Mouse (Mus musculus) CH12.LX (cell line): ENCODE data around the gene Ovgp1. TPM values are rescaled to one million over a fixed set of nuclear protein-coding genes. Genes with fewer than 3 reads are reported as not detected.

Source experiments
- DNase-seq: peaks from one replicate; pipeline ENCODE4 v3.0.0-alpha.2; 2013; ENCODE audit errors: extremely low read depth
- H3K27ac ChIP-seq: 2 replicates; pipeline ENCODE4 v1.5.1; 2012; ENCODE audit warnings: low read depth, mild to moderate bottlenecking, control low read depth, moderate library complexity; ENCODE audit not compliant: insufficient read depth
- H3K27me3 ChIP-seq: replicated peaks from 2 replicates; pipeline ENCODE3; 2012; ENCODE audit warnings: inconsistent platforms
- H3K36me3 ChIP-seq, 2 experiments: replicated peaks in 1 of 2; 2 replicates each; pipeline versions ENCODE3 to v1.6.1; 2012; ENCODE audit warnings: inconsistent platforms in 1 of 2, low read length in 1 of 2, mild to moderate bottlenecking in 1 of 2, mixed read lengths in 1 of 2, moderate library complexity in 1 of 2; ENCODE audit not compliant: control insufficient read depth in 1 of 2, insufficient read depth in 1 of 2
- H3K4me1 ChIP-seq, 2 experiments: 2 replicates each; pipeline ENCODE4 v1.6.1; 2012; ENCODE audit warnings: inconsistent platforms in 1 of 2, moderate library complexity in 1 of 2; ENCODE audit not compliant: insufficient read depth in 2 of 2, control insufficient read depth in 1 of 2
- H3K4me2 ChIP-seq: 2 replicates; pipeline ENCODE4 v1.6.1; 2012; ENCODE audit warnings: low read depth, mild to moderate bottlenecking, control low read depth; ENCODE audit not compliant: poor library complexity, insufficient read depth, severe bottlenecking
- H3K4me3 ChIP-seq, 3 experiments: fragments of 150-350 bp in 1 of 3; sonication (generic) in 1 of 3; replicated peaks in 1 of 3; 2 replicates each; pipeline versions ENCODE3 to v1.5.1; 2011 to 2012; ENCODE audit warnings: low read depth in 2 of 3, low read length in 2 of 3, mild to moderate bottlenecking in 2 of 3, moderate library complexity in 2 of 3, control low read depth in 1 of 3, improper control_type of control experiment in 1 of 3, inconsistent platforms in 1 of 3, mixed read lengths in 1 of 3; ENCODE audit not compliant: poor library complexity in 1 of 3
- H3K79me2 ChIP-seq: replicated peaks from 2 replicates; pipeline ENCODE4 v1.6.1; 2012; ENCODE audit warnings: mild to moderate bottlenecking, moderate library complexity; ENCODE audit not compliant: control insufficient read depth, poor library complexity, insufficient read depth, severe bottlenecking; ENCODE audit errors: extremely low read depth
- H3K9ac ChIP-seq: 2 replicates; pipeline ENCODE4 v1.6.1; 2012; ENCODE audit warnings: low read depth, mild to moderate bottlenecking, control low read depth, moderate library complexity; ENCODE audit not compliant: insufficient read depth
- H3K9me3 ChIP-seq: replicated peaks from 2 replicates; pipeline ENCODE3; 2012; ENCODE audit warnings: low read length, inconsistent platforms, mixed read lengths
- BHLHE40 ChIP-seq: IDR thresholded peaks from 2 replicates; pipeline ENCODE4 v1.6.1; 2011; ENCODE audit warnings: mild to moderate bottlenecking, low read depth, low read length, improper control_type of control experiment
- CHD1 ChIP-seq: IDR thresholded peaks from 2 replicates; pipeline ENCODE4 v1.6.1; 2012; ENCODE audit warnings: low read depth, low read length, improper control_type of control experiment, inconsistent platforms
- CHD2 ChIP-seq: IDR thresholded peaks from 2 replicates; pipeline ENCODE4 v1.6.1; 2011; ENCODE audit warnings: low read length, improper control_type of control experiment
- CTCF ChIP-seq, 2 experiments: IDR thresholded peaks in 1 of 2; conservative IDR thresholded peaks in 1 of 2; 2 replicates each; pipeline ENCODE4 v1.5.1; 2011 to 2012; ENCODE audit warnings: low read depth in 2 of 2, low read length in 2 of 2, improper control_type of control experiment in 1 of 2, inconsistent platforms in 1 of 2, mild to moderate bottlenecking in 1 of 2, moderate library complexity in 1 of 2
- E2F4 ChIP-seq: IDR thresholded peaks from 2 replicates; pipeline ENCODE4 v1.6.1; 2011; ENCODE audit warnings: low read depth, low read length, improper control_type of control experiment; ENCODE audit not compliant: insufficient replicate concordance
- ELF1 ChIP-seq: IDR thresholded peaks from 2 replicates; pipeline ENCODE4 v1.6.1; 2014; ENCODE audit warnings: low read depth, mild to moderate bottlenecking, inconsistent platforms, low read length, improper control_type of control experiment
- EP300 ChIP-seq: IDR thresholded peaks from 2 replicates; pipeline ENCODE4 v1.6.1; 2011; ENCODE audit warnings: low read length, improper control_type of control experiment
- ETS1 ChIP-seq: conservative IDR thresholded peaks from 2 replicates; pipeline ENCODE4 v1.6.1; 2012; ENCODE audit warnings: low read depth, mild to moderate bottlenecking, inconsistent platforms, low read length, improper control_type of control experiment, moderate library complexity
- HCFC1 ChIP-seq: IDR thresholded peaks from 2 replicates; pipeline ENCODE4 v1.6.1; 2012; ENCODE audit warnings: low read depth, mild to moderate bottlenecking, inconsistent platforms, low read length, improper control_type of control experiment
- IRF4 ChIP-seq: IDR thresholded peaks from 2 replicates; pipeline ENCODE4 v1.6.1; 2014; ENCODE audit warnings: low read depth, mild to moderate bottlenecking, inconsistent platforms, low read length, improper control_type of control experiment
- JUN ChIP-seq: IDR thresholded peaks from 2 replicates; pipeline ENCODE4 v1.6.1; 2011; ENCODE audit warnings: low read depth, mild to moderate bottlenecking, low read length, improper control_type of control experiment, moderate library complexity; ENCODE audit not compliant: insufficient read depth
- JUND ChIP-seq: conservative IDR thresholded peaks from 2 replicates; pipeline ENCODE4 v1.6.1; 2011; ENCODE audit warnings: low read depth, low read length, improper control_type of control experiment
- KAT2A ChIP-seq: IDR thresholded peaks from 2 replicates; pipeline ENCODE4 v1.6.1; 2012; ENCODE audit warnings: low read length, improper control_type of control experiment, inconsistent platforms; ENCODE audit not compliant: insufficient replicate concordance
- MAFK ChIP-seq: IDR thresholded peaks from 2 replicates; pipeline ENCODE4 v1.6.1; 2011; ENCODE audit warnings: low read length, improper control_type of control experiment; ENCODE audit not compliant: insufficient replicate concordance
- MAX ChIP-seq: IDR thresholded peaks from 2 replicates; pipeline ENCODE4 v1.6.1; 2011; ENCODE audit warnings: low read length, improper control_type of control experiment
- MAZ ChIP-seq: IDR thresholded peaks from 2 replicates; pipeline ENCODE4 v1.6.1; 2012; ENCODE audit warnings: low read depth, mild to moderate bottlenecking, inconsistent platforms, low read length, improper control_type of control experiment, moderate library complexity
- MEF2A ChIP-seq: IDR thresholded peaks from 2 replicates; pipeline ENCODE4 v1.6.1; 2014; ENCODE audit warnings: low read depth, mild to moderate bottlenecking, inconsistent platforms, low read length, improper control_type of control experiment, borderline replicate concordance
- MXI1 ChIP-seq: IDR thresholded peaks from 2 replicates; pipeline ENCODE4 v1.6.1; 2011; ENCODE audit warnings: mild to moderate bottlenecking, low read depth, low read length, improper control_type of control experiment
- MYC ChIP-seq: IDR thresholded peaks from 2 replicates; pipeline ENCODE4 v1.6.1; 2011; ENCODE audit warnings: low read depth, mild to moderate bottlenecking, improper control_type of control experiment, low read length
- NELFE ChIP-seq: IDR thresholded peaks from 2 replicates; pipeline ENCODE4 v1.6.1; 2011; ENCODE audit warnings: low read depth, low read length, improper control_type of control experiment
- NRF1 ChIP-seq: IDR thresholded peaks from 2 replicates; pipeline ENCODE4 v1.6.1; 2014; ENCODE audit warnings: low read depth, mild to moderate bottlenecking, inconsistent platforms, low read length, improper control_type of control experiment, moderate library complexity
- PAX5 ChIP-seq: IDR thresholded peaks from 2 replicates; pipeline ENCODE4 v1.6.1; 2012; ENCODE audit warnings: low read length, inconsistent platforms, mixed read lengths
- POLR2A ChIP-seq: IDR thresholded peaks from 2 replicates; pipeline ENCODE4 v1.6.1; 2011; ENCODE audit warnings: low read depth, mild to moderate bottlenecking, improper control_type of control experiment, low read length
- POLR2AphosphoS2 ChIP-seq: IDR thresholded peaks from 2 replicates; pipeline ENCODE4 v1.6.1; 2011; ENCODE audit warnings: low read depth, low read length, improper control_type of control experiment
- RAD21 ChIP-seq: IDR thresholded peaks from 2 replicates; pipeline ENCODE4 v1.6.1; 2011; ENCODE audit warnings: low read depth, mild to moderate bottlenecking, low read length, improper control_type of control experiment, moderate library complexity
- RCOR1 ChIP-seq: conservative IDR thresholded peaks from 2 replicates; pipeline ENCODE4 v1.6.1; 2012; ENCODE audit warnings: low read depth, mild to moderate bottlenecking, inconsistent platforms, low read length, improper control_type of control experiment
- SIN3A ChIP-seq: IDR thresholded peaks from 2 replicates; pipeline ENCODE4 v1.6.1; 2012; ENCODE audit warnings: low read length, improper control_type of control experiment, inconsistent platforms
- SMC3 ChIP-seq: IDR thresholded peaks from 2 replicates; pipeline ENCODE4 v1.6.1; 2011; ENCODE audit warnings: low read depth, low read length, improper control_type of control experiment
- TCF12 ChIP-seq: IDR thresholded peaks from 2 replicates; pipeline ENCODE4 v1.6.1; 2014; ENCODE audit warnings: low read depth, mild to moderate bottlenecking, inconsistent platforms, low read length, improper control_type of control experiment
- UBTF ChIP-seq: IDR thresholded peaks from 2 replicates; pipeline ENCODE4 v1.6.1; 2012; ENCODE audit warnings: low read depth, mild to moderate bottlenecking, inconsistent platforms, low read length, improper control_type of control experiment, moderate library complexity
- USF1 ChIP-seq: IDR thresholded peaks from 2 replicates; pipeline ENCODE4 v1.6.1; 2014; ENCODE audit warnings: low read depth, mild to moderate bottlenecking, inconsistent platforms, low read length, improper control_type of control experiment
- USF2 ChIP-seq: conservative IDR thresholded peaks from 2 replicates; pipeline ENCODE4 v1.6.1; 2011; ENCODE audit warnings: low read depth, low read length, improper control_type of control experiment
- ZC3H11A ChIP-seq: IDR thresholded peaks from 2 replicates; pipeline ENCODE4 v1.6.1; 2012; ENCODE audit warnings: low read depth, mild to moderate bottlenecking, inconsistent platforms, low read length, improper control_type of control experiment
- ZMIZ1 ChIP-seq: IDR thresholded peaks from 2 replicates; pipeline ENCODE4 v1.6.1; 2012; ENCODE audit warnings: low read depth, mild to moderate bottlenecking, inconsistent platforms, low read length, improper control_type of control experiment
- ZNF384 ChIP-seq: IDR thresholded peaks from 2 replicates; pipeline ENCODE4 v1.6.1; 2012; ENCODE audit warnings: low read depth, low read length, improper control_type of control experiment, inconsistent platforms
- dilution Hi-C: fragments of 300-500 bp; cut with MboI; formaldehyde crosslinking; loops from 2 replicates; pipeline ENCODE4 v1.14.3; 2020; ENCODE audit warnings: low sequenced_read_pairs; ENCODE audit not compliant: extremely low pct_unique_long_range_greater_than_20kb, extremely low pct_ligation_motif_present
- in situ Hi-C: fragments of 300-500 bp; cut with MboI; formaldehyde crosslinking; loops from 3 replicates; pipeline ENCODE4 v1.14.3; 2019; ENCODE audit warnings: low sequenced_read_pairs, low pct_ligation_motif_present, low pct_unique_long_range_greater_than_20kb, mixed read lengths
- polyA plus RNA-seq: library from polyadenylated mRNA; unstranded; fragments of >175 nt; gene quantifications from 2 replicates; pipeline ENCODE4 v1.2.1, GENCODE M21; 2012; ENCODE audit warnings: low read depth; ENCODE audit not compliant: insufficient read length
- total RNA-seq, 2 experiments: library from RNA; depleted of rRNA; stranded (reverse); fragments of 300-350 nt in 1 of 2; fragments of >200 nt in 1 of 2; gene quantifications; 2 replicates each; pipeline ENCODE4 v1.2.3; 2012 to 2014

Gene Ovgp1
- total and polyA plus RNA-seq, 3 experiments, result 1.6 to 5.6 (median 2.3) TPM

- dilution Hi-C loops (no loop called here), in situ Hi-C loops (no loop called here)
- DNase-seq, result peak; percentile 69
- Histone ChIP-seq H3K27ac (peak overlapping the region; percentile 54), H3K79me2 (no peaks in the 10 kb centered on the region; the same call in 1 of the 2 replicates), H3K4me1 (peaks cover 0 to 13% of the 10 kb centered on the region in 2 experiments; a peak in 2 of 4 replicates), H3K4me3 (peak overlapping the region; percentile 62 to 71 (median 64)), H3K27me3 (no peaks in the 10 kb centered on the region), H3K36me3 (no peaks in the 10 kb centered on the region), H3K4me2 (peak overlapping the region; percentile 53), H3K9me3 (no peaks in the 10 kb centered on the region), H3K9ac (no peak overlapping the region)
- TF ChIP-seq BHLHE40 (peak; percentile 48), E2F4 (no peak), ELF1 (peak; percentile 18; the same call in 1 of the 2 replicates), MEF2A (0 out of 2 replicates have a peak, but pooled peaks have one; percentile 34), EP300 (peak; percentile 83; the same call in 1 of the 2 replicates), MAZ (0 out of 2 replicates have a peak, but pooled peaks have one; percentile 50), SIN3A (0 out of 2 replicates have a peak, but pooled peaks have one; percentile 83), ETS1 (peak; percentile 66), TCF12 (peak; percentile 73; the same call in 1 of the 2 replicates), HCFC1 (peak; percentile 58), ZNF384 (no peak), CHD1 (peak; percentile 70; the same call in 1 of the 2 replicates), PAX5 (no peak), CTCF (conservative IDR thresholded peaks at IDR 0.05 in 1 of 2, IDR thresholded peaks at IDR 0.05 in 1 of 2; ENCODE audit: low read depth in 2 of 2, low read length in 2 of 2) (peak in 1 of 2 experiments; percentile 55; a peak in 2 of 4 replicates), MYC (peak; percentile 93), ZMIZ1 (0 out of 2 replicates have a peak, but pooled peaks have one; percentile 36), POLR2AphosphoS2 (no peak), MAFK (0 out of 2 replicates have a peak, but pooled peaks have one; percentile 20), MAX (peak; percentile 90), ZC3H11A (no peak), JUN (no peak), POLR2A (no peak), RCOR1 (peak; percentile 61; the same call in 1 of the 2 replicates), USF1 (no peak), JUND (no peak), IRF4 (peak; percentile 85), MXI1 (peak; percentile 96), NELFE (peak; percentile 35; the same call in 1 of the 2 replicates), USF2 (no peak), KAT2A (0 out of 2 replicates have a peak, but pooled peaks have one; percentile 39), UBTF (no peak), NRF1 (no peak), RAD21 (peak; percentile 22), CHD2 (peak; percentile 80), SMC3 (no peak; the same call in 1 of the 2 replicates)
These were observed 27.3 kb downstream of the Ovgp1 start for GRCm38 (mm10) chr3:106000707-106001375.
